11 mouse cellular contexts compared by ENCODE assay signal in the genomic region with DNA sequence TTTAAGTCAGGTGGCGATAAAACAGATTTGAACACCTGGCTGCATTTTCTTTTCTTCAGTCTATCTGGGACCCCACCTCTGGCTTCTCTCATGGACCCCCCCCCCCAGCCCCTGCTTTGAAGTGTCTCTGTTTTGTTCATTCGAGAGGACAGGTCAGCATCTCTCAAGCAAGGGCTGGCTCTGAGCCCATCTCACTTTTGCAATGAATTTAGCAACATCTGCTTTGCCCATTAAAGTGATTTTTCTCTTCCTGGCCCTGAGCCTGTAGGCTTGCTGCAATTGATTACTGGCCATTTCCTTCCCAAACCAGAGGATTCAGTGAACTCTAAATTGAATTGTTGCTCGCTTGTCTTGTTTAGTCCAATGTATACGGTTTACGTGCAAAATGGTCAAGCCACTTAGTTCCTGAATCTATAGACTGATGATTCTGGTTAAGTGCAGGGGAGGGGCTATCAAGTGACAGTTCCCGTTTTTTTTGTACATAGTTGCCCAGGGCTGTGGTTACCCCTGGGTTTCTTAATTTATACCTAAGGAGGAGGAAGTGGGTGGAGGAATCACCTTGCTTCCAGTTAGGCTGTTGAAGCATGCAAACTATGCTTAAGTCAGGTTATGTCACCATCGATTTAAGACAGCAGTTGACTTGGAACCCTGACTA.
DNase-seq lines count a peak whose midpoint lies in the region; ATAC-seq and TF ChIP-seq lines count a peak whose summit lies in the region.
"Had no signal": no experiment of that assay in that cellular context is flagged by ENCODE, and none has a peak within 500 bp of the region (broad histone marks: within the 10 kb centered on the region; RNA-seq: fewer than 3 reads in every experiment).

No protein-coding gene starts in this region.

- no peak overlapping the region for H3K27ac ChIP-seq in heart, embryonic 12.5 days (ENCODE audit: poor library complexity, severe bottlenecking)
- peak overlapping the region; percentile 57; the same call in 1 of the 2 replicates for H3K27ac ChIP-seq in MEL (ENCODE audit: control insufficient read depth, low read depth, low read length)
- H3K27ac ChIP-seq in layer of hippocampus, adult 2 months = no peak overlapping the region
- H3K27ac ChIP-seq: midbrain, embryonic 12.5 days had no signal

- intact Hi-C loops in gastrocnemius, postnatal 36 days (cut with DNase I) = no loop called here

- peak; percentile 75 to 77 for TF ChIP-seq EP300 in MEL (IDR thresholded peaks at IDR 0.05; ENCODE audit: low read depth in 1 of 2, low read length in 2 of 2)

- no peak overlapping the region for H3K4me3 ChIP-seq in heart, embryonic 12.5 days
- no peak overlapping the region; a peak in 1 of 4 replicates for H3K4me3 ChIP-seq in MEL (ENCODE audit: control insufficient read depth in 1 of 2, insufficient read depth in 1 of 2, low read depth in 2 of 2, low read length in 2 of 2)
- H3K4me3 ChIP-seq in layer of hippocampus, adult 2 months = no peak overlapping the region
- H3K4me3 ChIP-seq: midbrain, embryonic 12.5 days had no signal

- TF ChIP-seq POLR2A in MEL (IDR thresholded peaks at IDR 0.05; ENCODE audit: control insufficient read depth in 1 of 2, insufficient read depth in 1 of 2, low read depth in 1 of 2, low read length in 2 of 2, poor library complexity in 1 of 2) = no peak

- no peak for TF ChIP-seq CTCF in MEL (IDR thresholded peaks at IDR 0.05 in 2 of 3, conservative IDR thresholded peaks at IDR 0.05 in 1 of 3; ENCODE audit: control insufficient read depth in 1 of 3, insufficient read depth in 1 of 3, low read depth in 2 of 3, low read length in 3 of 3, poor library complexity in 1 of 3, severe bottlenecking in 1 of 3)
- TF ChIP-seq CTCF in layer of hippocampus, adult 2 months (conservative IDR thresholded peaks at IDR 0.05) = no peak

- H3K27me3 ChIP-seq in heart, embryonic 12.5 days (replicated peaks) = no peaks in the 10 kb centered on the region
- H3K27me3 ChIP-seq in MEL (ENCODE audit: control insufficient read depth in 1 of 2, insufficient read depth in 2 of 2, low read length in 2 of 2) = no peaks in the 10 kb centered on the region

- no peaks in the 10 kb centered on the region for H3K79me2 ChIP-seq in MEL (ENCODE audit: control insufficient read depth, insufficient read depth, low read length, poor library complexity)

- ATAC-seq in heart, embryonic 12.5 days (ENCODE audit: insufficient number of reproducible peaks, low FRiP score) = no peak
- ATAC-seq in cerebellum, adult (ENCODE audit: insufficient number of reproducible peaks, low FRiP score, low TSS enrichment) = no peak
- ATAC-seq: hindbrain, embryonic 16.5 days had no signal

- no peaks in the 10 kb centered on the region for H3K36me3 ChIP-seq in heart, embryonic 12.5 days
- H3K36me3 ChIP-seq in MEL (ENCODE audit: control insufficient read depth in 1 of 2, insufficient read depth in 2 of 2, low read length in 2 of 2) = peaks cover 0 to 16% of the 10 kb centered on the region in 2 experiments; a peak in 2 of 4 replicates
- H3K36me3 ChIP-seq: midbrain, embryonic 12.5 days had no signal

- peak; percentile 96 for DNase-seq in heart, adult 11 months
- DNase-seq in MEL (ENCODE audit: low read depth, low spot score) = peak; percentile 91
- peak; percentile 24 to 70 for DNase-seq in gastrocnemius, postnatal 36 days
- peak; percentile 61 for DNase-seq in lung, postnatal 14 days
- DNase-seq in cerebellum, postnatal 4 days (ENCODE audit: low spot score in 2 of 2) = no peak
- DNase-seq in layer of hippocampus, adult 2 months (ENCODE audit: low spot score in 2 of 2) = no peak
- DNase-seq: cerebellum, adult 2 months had no signal

- H3K9ac ChIP-seq in heart, embryonic 12.5 days = no peak overlapping the region
- no peak overlapping the region for H3K9ac ChIP-seq in MEL (ENCODE audit: control insufficient read depth, low read depth, low read length, poor library complexity, severe bottlenecking)
- H3K9ac ChIP-seq: midbrain, embryonic 12.5 days had no signal

- no peaks in the 10 kb centered on the region for H3K9me3 ChIP-seq in heart, embryonic 12.5 days (replicated peaks)
- H3K9me3 ChIP-seq in MEL (replicated peaks; ENCODE audit: insufficient read depth, low read length) = no peaks in the 10 kb centered on the region
- H3K9me3 ChIP-seq: midbrain, embryonic 12.5 days had no signal

- WGBS in heart, embryonic 12.5 days = 73% methylated on average over 7 of the region's 7 CpGs

- H3K4me2 ChIP-seq in heart, embryonic 12.5 days = no peak overlapping the region
- H3K4me2 ChIP-seq: midbrain, embryonic 12.5 days had no signal

- TF ChIP-seq RAD21 in MEL (IDR thresholded peaks at IDR 0.05; ENCODE audit: low read depth, low read length) = no peak

- peaks cover 12% of the 10 kb centered on the region for H3K4me1 ChIP-seq in heart, embryonic 12.5 days (replicated peaks)
- H3K4me1 ChIP-seq in MEL (ENCODE audit: control insufficient read depth in 1 of 2, insufficient read depth in 2 of 2, low read length in 2 of 2) = peaks cover 3 to 12% of the 10 kb centered on the region in 2 experiments
- H3K4me1 ChIP-seq: midbrain, embryonic 12.5 days had no signal

TF ChIP-seq in MEL, 35 proteins besides CTCF, POLR2A, EP300 and RAD21:
- peak; percentile 83 for TF ChIP-seq MXI1 (IDR thresholded peaks at IDR 0.05; ENCODE audit: low read depth, low read length)
- no peak for TF ChIP-seq GATA1 (IDR thresholded peaks at IDR 0.05; ENCODE audit: low read depth, low read length)
- peak; percentile 65 for TF ChIP-seq ELF1 (IDR thresholded peaks at IDR 0.05; ENCODE audit: low read depth, low read length)
- 0 out of 2 replicates have a peak, but pooled peaks have one; percentile 48 for TF ChIP-seq MAZ (IDR thresholded peaks at IDR 0.05; ENCODE audit: low read depth, low read length)
- TF ChIP-seq SIN3A (IDR thresholded peaks at IDR 0.05; ENCODE audit: low read length) = peak; percentile 80
- TF ChIP-seq UBTF (IDR thresholded peaks at IDR 0.05; ENCODE audit: borderline replicate concordance, insufficient read depth, low read depth, low read length) = no peak
- peak; percentile 66 for TF ChIP-seq RCOR1 (IDR thresholded peaks at IDR 0.05; ENCODE audit: low read depth, low read length)
- TF ChIP-seq TAL1 (IDR thresholded peaks at IDR 0.05; ENCODE audit: low read length) = no peak
- no peak for TF ChIP-seq MAX (IDR thresholded peaks at IDR 0.05; ENCODE audit: low read length)
- TF ChIP-seq ETS1 (IDR thresholded peaks at IDR 0.05; ENCODE audit: low read depth, low read length) = peak; percentile 89
- no peak for TF ChIP-seq SMC3 (IDR thresholded peaks at IDR 0.05; ENCODE audit: low read depth, low read length)
- peak; percentile 37; the same call in 1 of the 2 replicates for TF ChIP-seq BHLHE40 (IDR thresholded peaks at IDR 0.05; ENCODE audit: borderline replicate concordance, low read depth, low read length)
- TF ChIP-seq TBP (IDR thresholded peaks at IDR 0.05; ENCODE audit: low read depth, low read length) = peak; percentile 55
- peak; percentile 26; the same call in 1 of the 2 replicates for TF ChIP-seq ZC3H11A (IDR thresholded peaks at IDR 0.05; ENCODE audit: low read depth, low read length)
- TF ChIP-seq MYB (IDR thresholded peaks at IDR 0.05; ENCODE audit: low read depth, low read length) = peak; percentile 44; the same call in 1 of the 2 replicates
- TF ChIP-seq NELFE (IDR thresholded peaks at IDR 0.05; ENCODE audit: low read depth, low read length) = no peak
- TF ChIP-seq MEF2A (IDR thresholded peaks at IDR 0.05; ENCODE audit: extremely low read depth, insufficient replicate concordance, low read depth, low read length, poor library complexity, severe bottlenecking) = peak; percentile 83; the same call in 1 of the 2 replicates
- peak; percentile 49; the same call in 1 of the 2 replicates for TF ChIP-seq MYC (IDR thresholded peaks at IDR 0.05; ENCODE audit: low read depth, low read length)
- peak; percentile 82 for TF ChIP-seq ZNF384 (IDR thresholded peaks at IDR 0.05; ENCODE audit: low read depth, low read length)
- no peak for TF ChIP-seq CHD2 (IDR thresholded peaks at IDR 0.05; ENCODE audit: low read length)
TF ChIP-seq in MEL: peak in this region for 13.

Comparison
In these comparisons a context has a peak if more than half of its experiments do, and no peak if none do; other contexts are left out.
1. DNase-seq: peak in heart, adult 11 months (single experiment), MEL (single experiment), gastrocnemius, postnatal 36 days (2 of 2) and lung, postnatal 14 days (single experiment); none in cerebellum, postnatal 4 days (0 of 2) and layer of hippocampus, adult 2 months (0 of 2).